Mouse (Mus musculus) spleen, adult 18-20 months (tissue): Measurements from ENCODE around the gene Mre11a.

Experiments
- DNase-seq, 2 experiments: peaks; one replicate each; pipeline ENCODE4 v3.0.0; 2022; ENCODE audit warnings: mixed read lengths in 2 of 2

Mre11a gene

DNA sequence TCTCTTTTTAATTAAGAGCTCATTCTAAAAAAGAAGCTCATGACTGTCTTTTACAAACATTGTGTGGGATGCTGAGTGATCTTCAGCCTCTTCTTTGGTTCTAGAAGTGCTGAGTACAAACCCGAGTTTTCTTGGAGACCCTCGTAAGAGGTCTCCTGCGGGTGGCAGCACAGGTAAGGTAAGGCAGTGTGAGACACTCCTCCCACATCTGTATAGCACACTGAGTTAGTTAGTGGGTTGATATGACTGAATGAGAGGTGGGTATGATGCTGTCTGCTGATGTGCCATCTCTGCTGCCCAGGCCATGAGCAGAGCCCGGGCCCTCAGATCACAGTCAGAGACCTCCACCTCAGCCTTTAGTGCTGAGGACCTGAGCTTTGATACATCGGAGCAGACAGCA is 40.4 kb downstream of the Mre11a start:
- DNase-seq, result no peak

DNA sequence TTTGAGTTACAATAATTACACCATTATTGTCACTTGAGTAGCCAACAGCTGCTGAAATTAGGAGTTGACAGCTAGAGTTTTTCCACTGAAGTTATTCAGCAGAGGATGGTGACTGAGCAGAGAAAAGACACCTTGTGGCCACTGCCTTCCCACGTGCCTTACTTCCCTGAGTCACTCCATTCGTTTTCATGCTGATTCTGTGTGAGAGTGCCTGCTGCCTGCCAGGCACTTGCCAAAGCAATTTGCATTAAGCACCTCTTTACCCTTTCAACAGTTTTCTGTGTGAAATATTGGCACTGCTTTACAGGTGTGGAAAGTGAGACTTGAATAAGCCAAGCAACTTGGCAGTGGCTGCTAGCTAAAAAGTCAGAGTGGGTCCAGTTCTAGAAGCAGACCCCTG is 43.4 kb downstream of the Mre11a start:
- no peak for DNase-seq

DNA sequence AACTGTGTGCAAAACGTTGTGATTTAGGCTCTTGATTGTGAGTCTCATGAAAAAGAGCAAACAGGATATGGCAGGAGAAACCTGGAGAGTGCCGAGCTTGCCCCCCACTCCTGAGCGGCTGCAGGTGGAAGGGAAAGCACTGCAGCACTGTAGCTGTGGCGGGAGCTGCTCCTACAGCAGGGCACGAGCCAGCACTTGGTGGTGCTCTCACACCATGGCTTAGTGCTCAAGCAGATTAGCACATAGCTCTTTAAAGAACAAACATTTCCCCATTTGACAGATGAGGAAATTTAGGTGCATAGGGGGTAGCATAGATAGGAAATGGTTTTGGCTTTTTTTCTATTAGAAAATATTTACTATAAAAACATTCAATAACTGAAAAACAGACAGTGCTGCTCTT is 47.6 kb downstream of the Mre11a start:
- DNase-seq, result no peak

DNA sequence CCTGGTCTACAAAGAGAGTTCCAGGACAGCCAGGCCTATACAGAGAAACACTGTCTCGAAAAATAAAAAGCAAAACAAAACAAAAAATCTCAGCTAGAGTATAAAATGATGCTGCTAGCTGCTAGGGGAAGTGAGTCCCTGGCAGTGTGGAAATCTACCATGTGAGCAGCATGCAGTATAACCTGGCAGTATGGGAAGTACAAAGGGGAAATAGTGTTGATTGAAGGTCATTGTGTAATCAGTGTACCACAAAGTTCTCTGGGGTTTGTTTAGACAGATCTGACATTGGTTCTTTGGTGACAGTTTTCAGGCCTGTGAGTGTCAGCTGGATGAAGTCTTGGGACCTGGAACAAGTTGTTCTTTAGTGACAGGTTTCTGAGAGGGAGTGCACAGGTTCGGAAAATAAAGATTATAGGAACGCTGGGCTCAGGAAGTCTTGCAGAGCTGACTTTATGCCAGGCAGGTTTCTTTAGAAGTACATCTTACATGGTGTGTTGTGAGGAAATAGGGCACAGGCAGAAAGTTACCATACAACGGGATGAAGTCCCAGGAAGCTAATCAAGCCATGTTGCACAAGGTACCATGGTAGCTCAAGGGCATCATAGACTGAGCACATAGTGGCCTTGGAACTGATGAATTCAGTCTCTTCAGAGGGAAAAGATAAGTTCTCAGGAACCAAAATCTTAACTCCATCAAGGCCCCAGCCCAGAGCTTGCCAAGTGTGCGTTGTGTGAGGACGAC is 51.1 kb downstream of the Mre11a start:
- no peak for DNase-seq

DNA sequence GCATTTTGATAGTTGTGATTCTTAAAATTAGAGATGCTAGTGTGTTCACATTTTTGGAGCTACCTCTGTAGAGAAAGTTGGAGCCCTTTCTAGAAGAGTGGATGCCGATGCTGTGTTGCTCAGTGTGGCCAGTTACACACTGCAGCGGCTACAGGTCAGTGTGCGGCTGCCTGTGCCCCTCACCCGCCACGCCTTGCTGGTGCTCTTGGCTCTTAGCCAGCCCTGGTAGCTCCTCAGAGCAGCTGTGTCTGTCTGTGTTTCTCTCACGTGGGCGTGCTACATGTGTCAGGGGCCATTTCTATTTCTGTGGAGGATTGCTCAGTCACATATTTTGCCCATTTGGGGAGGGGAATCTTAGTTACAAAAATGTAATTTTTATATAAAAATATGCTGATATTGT is 55.1 kb downstream of the Mre11a start:
- DNase-seq, result no peak

DNA sequence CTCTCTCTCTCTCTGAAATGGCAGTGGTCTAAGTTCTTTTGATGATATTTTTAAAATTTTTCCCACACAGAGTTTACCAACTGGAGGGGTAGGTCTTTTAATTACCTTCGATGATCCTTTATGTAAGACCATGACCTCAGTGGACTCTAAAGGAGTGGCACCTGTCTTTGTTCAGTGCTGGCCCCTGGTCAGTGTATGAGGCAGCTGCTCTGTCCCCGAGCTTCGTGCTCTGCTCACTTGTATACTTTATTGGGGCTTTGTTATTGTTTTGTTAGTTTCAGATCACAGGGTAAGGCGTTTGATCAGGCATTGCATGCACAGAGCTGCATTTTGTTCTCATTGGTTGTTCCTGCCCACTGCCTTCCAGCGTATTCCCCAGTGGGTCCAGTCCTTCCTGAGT is 55.5 kb downstream of the Mre11a start:
- no peak for DNase-seq

DNA sequence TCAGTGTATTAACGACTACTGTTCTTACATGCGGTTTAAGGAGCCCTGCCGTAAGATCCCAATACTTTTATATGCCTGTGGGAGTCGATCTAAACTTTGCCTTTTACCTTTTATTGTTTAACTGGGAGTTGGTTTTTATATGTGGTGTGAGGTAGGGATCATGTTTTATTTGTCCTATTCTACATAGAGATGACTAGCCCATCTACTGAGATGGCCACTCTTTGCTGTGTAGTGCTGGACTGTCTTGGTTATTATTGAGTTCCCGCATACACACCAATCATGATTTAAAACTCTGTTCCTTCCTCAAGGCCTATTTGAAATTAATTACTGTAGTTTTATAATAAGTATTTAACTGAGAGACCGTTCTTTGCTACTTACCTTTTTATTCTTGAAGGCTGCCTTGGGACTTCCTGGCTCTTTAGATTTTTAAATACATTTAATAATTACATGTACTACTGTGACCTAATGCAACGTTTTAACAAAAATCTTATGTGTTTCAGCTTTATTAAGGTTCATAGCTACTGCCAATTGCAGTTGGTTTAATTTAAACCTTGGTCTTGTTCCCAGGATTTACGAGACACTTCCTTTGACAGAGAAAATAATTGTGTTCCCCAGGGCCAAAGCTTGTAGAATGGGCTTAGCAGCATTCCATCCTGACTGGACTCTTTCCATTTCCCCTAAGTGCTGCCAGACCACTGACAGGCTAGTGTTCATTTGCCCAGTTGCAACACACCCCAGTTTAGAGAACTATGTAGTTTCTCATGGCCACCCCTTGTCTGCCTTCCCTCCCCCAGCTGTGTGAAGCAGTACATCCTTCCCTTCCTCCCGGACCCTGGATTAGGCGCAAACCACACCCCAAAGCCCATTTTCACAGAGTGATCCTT is 57.7 kb downstream of the Mre11a start:
- no peak for DNase-seq

DNA sequence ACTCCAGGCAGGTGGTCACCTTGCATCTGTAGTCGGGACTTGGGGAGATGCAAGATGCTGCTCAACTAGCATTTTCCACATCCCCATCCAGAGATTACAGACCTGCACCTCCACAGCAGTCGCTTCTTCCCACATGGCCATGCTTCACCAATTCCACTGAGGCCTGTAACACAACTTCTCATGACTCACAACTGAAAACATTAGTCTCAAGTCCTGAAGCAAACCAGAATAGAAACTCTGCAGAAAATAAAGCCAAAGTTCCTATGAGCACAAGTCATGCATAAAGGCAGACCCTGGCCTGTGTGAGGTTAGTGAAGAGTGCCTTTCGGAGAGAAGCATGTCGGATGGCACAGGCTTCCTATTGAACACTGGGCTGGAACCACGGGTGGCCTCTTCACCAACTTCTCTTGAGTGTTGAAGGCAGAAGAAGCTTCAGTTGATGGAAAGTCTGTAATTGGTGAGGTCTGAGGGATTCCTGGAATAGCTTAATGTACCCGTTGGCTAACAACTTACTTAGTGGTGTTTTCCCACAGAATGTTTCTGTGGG is 58.9 kb downstream of the Mre11a start:
- no peak for DNase-seq

DNA sequence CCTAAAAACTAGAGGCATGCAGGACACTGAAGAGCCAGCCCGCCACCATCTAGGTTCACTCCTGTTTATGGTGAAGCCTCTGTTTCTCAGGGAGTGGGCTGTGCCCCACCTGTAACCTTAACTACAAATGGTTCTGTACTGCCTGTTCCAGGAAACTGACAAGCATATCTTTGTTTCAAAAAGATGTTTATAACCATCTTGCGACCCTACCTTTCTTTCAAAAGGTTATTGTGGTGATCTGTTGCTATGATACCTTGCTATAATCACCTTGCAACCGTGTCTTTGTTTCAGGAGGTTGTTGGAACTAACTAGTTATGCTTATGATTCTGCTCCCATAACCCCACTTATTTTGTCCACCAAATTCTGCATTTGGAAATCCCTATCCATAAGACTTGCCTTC is 59.4 kb downstream of the Mre11a start:
- no peak for DNase-seq

DNA sequence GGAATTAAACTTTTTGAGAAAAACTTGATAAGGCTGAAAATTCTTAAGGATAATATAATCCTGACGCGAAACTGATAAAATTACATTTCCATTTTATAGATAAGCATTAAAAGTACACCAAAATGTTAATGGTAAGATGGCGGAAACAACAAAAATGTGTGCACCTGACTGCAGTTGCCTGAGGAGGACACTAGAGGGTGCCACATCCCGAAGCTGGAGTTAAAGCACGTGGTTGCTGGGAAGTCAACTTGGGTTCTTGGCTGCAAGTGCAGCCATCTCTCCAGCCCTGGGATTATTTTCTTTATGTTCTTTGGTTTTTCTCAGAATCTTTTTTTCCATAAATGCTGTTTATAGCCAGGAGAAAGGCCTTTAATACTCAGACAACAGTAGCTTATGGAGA is 62.0 kb downstream of the Mre11a start:
- no peak for DNase-seq

DNA sequence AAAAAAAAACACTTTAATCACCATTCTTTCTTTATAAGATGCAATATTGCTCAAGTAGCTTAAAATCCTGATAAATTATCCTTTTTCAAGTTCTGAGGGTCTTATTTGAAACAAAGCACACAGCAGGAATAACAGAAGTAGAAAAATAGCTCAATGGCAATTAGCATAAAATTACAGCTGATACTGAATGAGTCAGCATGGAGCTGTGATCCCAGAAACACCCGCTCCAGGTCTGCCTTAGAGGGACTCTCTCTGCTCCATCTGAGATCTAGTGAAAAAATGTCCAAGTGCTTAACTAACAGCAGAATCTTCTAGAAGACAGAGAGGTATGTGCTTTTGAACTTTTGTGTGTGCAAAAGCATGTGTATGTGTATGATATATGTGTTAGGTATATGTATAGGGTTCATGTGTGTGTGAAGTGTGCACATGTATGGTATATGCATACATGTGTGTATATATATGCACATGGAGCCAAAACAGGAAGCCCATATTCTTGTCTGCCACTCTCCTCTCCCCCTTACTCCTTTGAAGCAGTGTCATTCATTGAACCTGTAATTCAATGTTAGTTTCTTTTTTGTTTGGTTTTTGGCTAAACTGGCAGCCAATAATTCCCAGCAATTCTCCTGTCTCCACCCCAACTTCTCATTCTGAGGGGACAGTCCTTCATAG is 63.9 kb downstream of the Mre11a start:
- DNase-seq, result no peak

DNA sequence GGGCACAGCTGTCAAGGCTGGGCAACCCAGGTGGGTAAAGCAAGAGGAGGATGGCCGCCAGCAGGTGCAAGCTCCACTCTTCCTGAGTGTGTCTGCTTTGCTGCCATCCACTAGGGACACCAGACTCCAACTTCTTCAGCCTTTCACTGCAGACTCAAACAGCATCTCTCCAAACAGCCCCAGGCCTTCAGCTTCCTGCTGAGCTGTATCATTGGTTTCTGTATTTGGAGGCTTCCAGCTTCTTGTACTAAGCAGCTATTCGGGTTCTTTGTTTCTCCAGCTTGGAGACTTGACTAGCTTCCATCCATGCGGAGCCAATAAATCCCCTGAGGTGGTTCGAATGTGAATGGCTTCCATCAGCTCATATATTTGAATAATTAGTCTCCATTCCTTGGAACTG is 70.1 kb downstream of the Mre11a start:
- DNase-seq, result no peak

DNA sequence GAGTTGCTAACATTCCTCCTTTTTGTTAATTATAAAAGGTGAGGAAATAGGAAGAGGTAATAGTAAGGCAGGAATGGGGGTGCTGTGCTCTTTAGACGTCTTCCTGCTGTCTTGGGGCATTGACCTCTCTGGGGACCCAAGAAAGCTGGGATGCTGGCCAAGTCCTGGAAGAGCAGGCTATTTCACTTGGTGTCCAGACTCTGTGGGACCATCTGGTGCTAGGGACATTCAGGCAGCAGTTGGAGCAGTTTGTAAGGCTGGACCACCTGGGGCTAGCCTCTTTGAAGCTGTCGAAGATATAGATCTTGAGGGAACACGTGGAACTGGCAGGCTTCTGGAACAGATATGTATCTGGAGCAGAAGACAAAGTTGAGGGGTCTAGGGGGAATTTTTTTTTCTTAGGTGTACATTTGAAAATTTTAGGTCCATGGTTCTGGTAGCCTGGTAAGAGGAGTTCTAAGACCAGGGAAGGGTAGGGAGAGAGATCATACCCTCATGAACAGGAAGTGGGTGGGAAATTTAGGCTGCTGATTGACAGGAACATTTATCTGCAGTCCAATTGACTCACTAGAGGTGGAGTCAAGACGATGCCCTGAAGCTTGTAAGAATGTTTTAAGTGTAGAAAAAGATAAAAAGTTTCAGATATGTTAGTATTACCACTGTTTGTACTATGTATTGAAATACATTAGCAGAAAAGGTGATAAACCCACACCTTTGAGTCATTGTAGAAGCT is 72.6 kb downstream of the Mre11a start:
- no peak for DNase-seq

DNA sequence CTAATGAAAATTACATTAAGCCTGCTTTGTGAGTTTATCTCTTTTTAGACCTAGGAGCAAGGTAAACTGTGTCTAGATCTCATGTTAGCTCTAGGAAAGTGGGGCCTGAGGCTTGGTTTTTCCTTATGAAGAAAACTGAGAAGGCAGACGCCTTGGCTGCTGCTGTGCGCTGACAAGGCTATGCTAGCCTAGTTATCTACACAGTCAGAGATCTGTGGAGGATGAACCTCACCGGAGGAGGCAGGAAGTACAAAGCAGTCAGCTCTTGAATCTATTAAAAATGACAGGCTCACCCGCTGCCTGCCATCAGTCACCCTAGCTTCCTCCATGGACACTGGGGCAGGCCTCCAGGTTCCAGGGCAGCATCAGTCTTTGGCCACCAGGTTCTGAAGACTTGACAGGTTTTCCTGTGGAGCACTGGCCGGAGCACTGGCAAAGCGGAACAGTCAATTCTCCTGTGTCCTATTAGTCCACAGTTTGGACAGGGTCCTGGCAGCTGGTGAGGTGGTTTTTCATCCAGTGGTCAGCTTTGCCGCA is 73.8 kb downstream of the Mre11a start:
- no peak for DNase-seq

DNA sequence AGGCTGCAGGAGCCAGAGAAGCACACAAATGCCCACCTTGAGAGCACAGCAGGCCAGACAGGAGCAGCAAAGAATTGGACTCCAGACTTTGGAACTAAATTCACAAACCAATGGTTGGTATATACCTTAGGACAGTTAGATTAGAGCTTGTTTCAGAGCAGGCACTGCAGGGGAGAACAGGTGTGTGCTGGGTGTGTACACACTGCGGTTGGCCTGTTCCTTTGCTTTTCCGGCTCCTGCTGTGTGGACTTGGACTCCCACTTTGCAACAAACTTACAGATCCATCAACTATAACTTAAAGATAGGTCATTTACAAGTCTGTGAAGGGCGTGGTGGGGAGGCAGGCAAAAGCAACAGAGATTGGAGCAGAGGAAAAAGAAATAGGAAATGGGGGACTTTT is 74.3 kb downstream of the Mre11a start:
- no peak for DNase-seq

DNA sequence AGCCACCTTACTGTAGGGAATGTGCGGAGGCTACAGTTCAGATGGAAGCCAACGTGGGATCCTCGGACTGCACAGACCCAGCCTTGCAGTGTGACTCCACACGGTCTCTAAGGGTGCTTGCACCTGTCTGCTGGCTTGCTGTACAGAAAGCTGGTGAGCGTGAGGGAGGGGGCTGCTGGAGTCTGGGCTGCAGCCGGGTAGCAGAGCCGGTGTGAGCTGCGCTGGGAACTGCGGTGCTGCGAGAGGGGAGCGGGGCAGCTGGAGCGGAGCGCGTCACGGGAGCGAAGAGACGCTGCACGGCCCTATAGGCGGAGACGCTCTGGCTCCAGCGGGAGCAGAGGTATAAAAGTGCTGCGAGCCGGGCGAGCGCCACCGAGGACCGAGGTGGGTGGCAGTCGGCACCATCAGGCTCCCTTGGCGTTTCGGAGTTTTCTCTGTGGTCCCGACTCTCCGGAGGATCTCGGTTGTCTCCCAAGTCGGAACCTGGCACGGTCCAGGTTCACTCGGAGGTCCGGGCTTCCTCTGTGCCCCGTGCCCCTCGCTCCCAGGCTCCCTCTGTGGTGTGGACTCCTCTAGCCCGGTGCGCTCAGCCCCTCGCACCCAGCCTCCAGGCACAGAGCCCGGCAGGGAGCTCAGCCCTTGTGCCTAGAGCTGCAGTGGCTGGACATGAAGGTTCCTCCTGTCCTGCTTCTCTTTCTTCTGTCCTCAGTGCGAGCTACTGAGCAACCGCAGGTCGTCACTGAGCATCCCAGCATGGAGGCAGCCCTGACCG is 75.6 kb downstream of the Mre11a start, which contains the start of gene Gpr83:
Gpr83 (plus strand) TSS at position 343 of the 772 bp plus-strand sequence.
- DNase-seq, result no peak

DNA sequence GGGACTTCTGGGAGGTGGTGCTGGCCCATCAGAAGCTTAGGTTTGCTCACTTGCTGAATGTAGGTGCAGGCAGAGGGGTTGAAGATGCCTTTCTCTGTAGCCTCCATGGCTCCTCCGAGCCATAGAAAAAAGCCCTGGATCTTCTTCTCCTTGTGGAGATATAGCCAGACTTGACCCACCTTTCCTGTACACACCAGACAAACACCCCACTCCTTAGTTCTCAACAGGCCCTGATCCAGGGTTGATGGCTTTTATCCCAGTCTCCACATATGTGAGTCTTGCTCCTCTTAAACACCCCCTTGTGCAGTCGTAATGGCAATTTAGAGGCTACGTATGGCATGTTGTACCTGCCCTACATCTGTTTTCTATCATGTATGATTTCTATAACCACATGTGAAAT is 78.7 kb downstream of the Mre11a start:
- DNase-seq, result no peak

DNA sequence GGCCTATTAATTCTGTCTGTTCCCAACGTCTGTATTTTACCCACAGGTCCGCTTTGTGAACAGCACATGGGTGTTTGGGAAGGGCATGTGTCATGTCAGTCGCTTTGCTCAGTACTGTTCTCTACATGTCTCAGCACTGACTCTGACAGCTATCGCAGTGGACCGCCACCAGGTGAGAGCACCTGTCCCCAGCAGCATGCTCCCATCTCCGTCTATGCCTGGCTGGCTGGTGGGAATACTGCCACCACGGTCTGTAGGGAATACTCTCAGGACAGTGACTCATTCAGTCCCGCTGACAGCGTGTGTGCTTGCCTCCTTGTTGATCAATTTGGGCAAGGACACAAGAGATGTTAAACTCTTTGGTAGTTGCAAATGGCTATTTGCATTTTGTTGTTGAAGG is 80.3 kb downstream of the Mre11a start:
- no peak for DNase-seq

DNA sequence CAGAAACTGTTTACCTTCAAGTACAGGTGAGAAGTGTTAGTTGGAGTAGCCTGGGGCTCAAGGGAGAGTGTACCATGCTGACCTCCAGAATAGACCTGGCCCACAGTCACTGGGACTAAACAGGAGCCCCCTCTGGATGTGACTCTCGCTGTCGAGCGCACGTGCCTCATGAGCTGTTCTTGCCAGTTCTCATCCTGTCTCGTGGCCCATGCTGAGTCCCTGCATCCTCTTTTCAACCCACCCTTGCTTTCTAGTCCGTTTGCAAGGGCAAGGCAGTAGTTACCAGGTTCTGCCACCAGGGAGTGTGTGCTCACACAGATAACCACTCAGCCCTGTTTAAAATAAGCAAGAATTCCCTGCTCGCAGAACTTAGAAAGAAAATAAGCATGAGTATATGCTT is 82.5 kb downstream of the Mre11a start:
- DNase-seq, result peak in 1 of 2 experiments; percentile 50

DNA sequence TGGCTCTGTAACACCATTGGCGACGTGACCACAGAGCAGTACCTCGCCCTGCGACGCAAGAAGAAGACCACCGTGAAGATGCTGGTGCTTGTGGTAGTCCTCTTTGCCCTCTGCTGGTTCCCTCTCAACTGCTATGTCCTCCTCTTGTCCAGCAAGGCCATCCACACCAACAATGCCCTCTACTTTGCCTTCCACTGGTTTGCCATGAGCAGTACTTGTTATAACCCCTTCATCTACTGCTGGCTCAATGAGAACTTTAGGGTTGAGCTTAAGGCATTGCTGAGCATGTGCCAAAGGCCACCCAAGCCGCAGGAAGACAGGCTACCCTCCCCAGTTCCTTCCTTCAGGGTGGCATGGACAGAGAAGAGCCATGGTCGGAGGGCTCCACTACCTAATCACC is 83.9 kb downstream of the Mre11a start:
- DNase-seq, result no peak

DNA sequence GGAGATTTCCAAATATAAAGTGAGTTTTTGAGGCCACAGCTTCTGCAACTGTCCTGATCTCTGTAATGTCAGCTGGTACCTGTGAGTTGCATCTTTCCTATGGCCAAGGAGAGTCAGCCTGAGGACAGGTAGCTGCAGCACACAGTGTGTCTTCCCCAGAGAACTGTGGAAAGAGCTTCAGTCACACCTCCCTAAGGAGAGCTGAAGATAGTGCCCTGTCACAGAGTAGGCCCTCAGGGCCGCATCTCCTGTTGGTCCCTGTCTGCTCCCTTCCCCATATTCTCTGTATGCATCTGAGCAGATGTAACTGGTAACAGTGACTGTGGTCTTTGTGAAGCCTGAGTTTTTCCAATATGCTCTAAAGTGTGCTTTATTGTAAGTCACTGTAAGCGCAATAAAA is 85.9 kb downstream of the Mre11a start:
- DNase-seq, result no peak

DNA sequence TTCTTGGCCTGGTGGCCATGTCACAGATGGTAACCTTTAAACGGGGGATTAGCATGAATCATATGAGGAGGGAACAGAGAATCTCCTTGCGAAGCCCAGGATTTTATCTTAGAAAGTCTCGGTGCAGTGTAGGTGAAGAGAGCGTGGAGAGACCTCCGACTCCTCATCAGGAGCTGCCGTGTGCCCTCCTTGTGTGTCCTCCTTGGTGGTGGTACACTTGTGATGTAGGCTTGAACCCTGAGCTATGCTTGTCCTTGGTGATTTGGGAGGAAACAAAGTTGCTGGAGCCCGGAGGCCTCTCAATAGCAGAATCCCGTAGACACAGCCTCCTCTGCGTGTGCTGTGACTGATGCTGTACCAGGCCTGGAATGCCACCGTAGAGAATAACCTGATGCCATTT is 86.3 kb downstream of the Mre11a start:
- no peak for DNase-seq
